ENCODE assay signal across 11 mouse cellular contexts in genomic region chr13:111997980-111998945, GRCm38 (mm10).
"Had no signal": no experiment of that assay in that cellular context is flagged by ENCODE, and none has a peak within 500 bp of the region (broad histone marks: within the 10 kb centered on the region; RNA-seq: fewer than 3 reads in every experiment).

No protein-coding gene starts in this region.

- ATAC-seq: midbrain, embryonic 13.5 days had no signal

- H3K27ac ChIP-seq: layer of hippocampus, adult 2 months; limb, embryonic 10.5 days; liver, embryonic 15.5 days; midbrain, embryonic 13.5 days; neural tube, embryonic 12.5 days; stomach, postnatal 0 days had no signal

- H3K9me3 ChIP-seq: limb, embryonic 10.5 days; liver, embryonic 15.5 days; midbrain, embryonic 13.5 days; neural tube, embryonic 12.5 days had no signal

- H3K27me3 ChIP-seq: midbrain, embryonic 13.5 days; neural tube, embryonic 12.5 days had no signal

- DNase-seq: kidney, postnatal 10 days; kidney, postnatal 4 days; lung, postnatal 36 days; thymus, postnatal 4 days had no signal

- H3K4me2 ChIP-seq: liver, embryonic 11.5 days; liver, embryonic 15.5 days; midbrain, embryonic 13.5 days; neural tube, embryonic 12.5 days had no signal

- H3K4me3 ChIP-seq: layer of hippocampus, adult 2 months; limb, embryonic 10.5 days; liver, embryonic 15.5 days; midbrain, embryonic 13.5 days; neural tube, embryonic 12.5 days had no signal

- H3K36me3 ChIP-seq: limb, embryonic 10.5 days; liver, embryonic 15.5 days; midbrain, embryonic 13.5 days; neural tube, embryonic 12.5 days had no signal

- H3K9ac ChIP-seq: liver, embryonic 15.5 days; midbrain, embryonic 13.5 days; neural tube, embryonic 12.5 days had no signal
